Mouse (Mus musculus): ENCODE data around the gene Slc22a5. TPM values are rescaled to one million over a fixed set of nuclear protein-coding genes. Genes with fewer than 3 reads are reported as not detected.
A peak's percentile ranks its signal among the peaks of the same experiment; 100 is the strongest.
"Not testable (repeated sequence)": the region's sequence is repeated elsewhere in the genome, so short reads cannot be mapped to it uniquely, and the experiment has no call there.

The Slc22a5 gene
- polyA plus RNA-seq (2016; fragmentation: Nextera tagmentation; extraction: Ambion mirVana) = 7.1 and 7.2 TPM in 2 replicates

DNA sequence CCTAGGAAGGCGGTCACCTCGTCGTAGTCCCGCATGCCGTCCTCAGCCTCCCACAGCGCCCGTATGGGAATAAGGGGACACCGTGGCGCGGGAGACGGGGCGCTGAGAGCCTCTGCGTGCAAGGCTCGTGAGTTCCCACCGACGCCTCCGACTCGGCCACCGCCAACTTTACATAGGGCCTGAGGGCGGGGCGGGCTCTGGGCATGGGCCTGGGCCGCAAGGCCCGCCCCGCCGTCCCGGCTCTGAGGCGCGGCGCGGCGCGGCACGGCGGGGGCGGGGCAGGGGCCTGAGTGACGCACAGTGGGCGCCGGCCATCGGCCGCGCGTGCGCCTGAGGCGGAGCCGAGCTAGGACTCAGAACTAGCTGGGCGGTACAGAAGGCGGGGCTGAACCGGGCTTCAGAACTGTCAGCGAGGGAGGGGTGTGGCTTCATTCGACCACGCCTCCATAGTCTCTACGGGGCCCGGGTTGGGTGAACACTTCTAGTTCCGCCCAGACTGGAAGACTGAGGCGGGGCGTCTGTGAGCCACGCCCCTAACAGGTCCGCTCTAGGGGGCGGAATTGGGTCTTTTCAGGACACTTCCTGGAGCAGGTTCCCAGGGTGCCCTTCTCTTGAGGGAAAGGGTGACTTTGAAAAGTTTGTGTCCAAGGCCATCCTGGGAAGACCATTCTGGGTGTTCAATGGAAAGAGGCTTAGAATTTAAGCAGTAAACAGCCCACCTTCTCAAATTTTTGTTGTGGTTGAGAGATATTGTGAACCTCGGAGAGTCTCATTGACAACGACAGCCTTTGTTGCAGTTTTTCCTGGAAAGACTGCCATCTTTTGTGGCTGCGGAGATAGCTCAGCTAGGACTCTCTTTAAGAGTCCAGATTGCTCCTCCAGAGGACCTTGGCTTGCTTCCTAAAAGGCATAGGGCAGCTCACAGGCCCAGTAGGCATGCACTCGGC is at the start of gene Slc22a5:
TSS of gene Slc22a5 (minus strand) at position 156 of the 947 bp plus-strand sequence.
- no peaks in the 10 kb centered on the region for H3K36me3 ChIP-seq
- peak within 1 kb of the TSS; percentile 64 for H3K4me3 ChIP-seq
- no peaks in the 10 kb centered on the region for H3K9me3 ChIP-seq
- peak within 1 kb of the TSS; percentile 20; the same call in 1 of the 2 replicates for H3K27ac ChIP-seq (replicated peaks)
- peaks cover 11% of the 10 kb centered on the region for H3K4me1 ChIP-seq
- WGBS = 3% methylated on average over 60 of the region's 63 CpGs
- H3K9ac ChIP-seq (replicated peaks) = peak within 1 kb of the TSS; percentile 66
- H3K4me2 ChIP-seq (replicated peaks) = peak within 1 kb of the TSS; percentile 76
- no peaks in the 10 kb centered on the region for H3K27me3 ChIP-seq
- ATAC-seq (ENCODE audit: low FRiP score, low read depth) = peak; percentile 97

DNA sequence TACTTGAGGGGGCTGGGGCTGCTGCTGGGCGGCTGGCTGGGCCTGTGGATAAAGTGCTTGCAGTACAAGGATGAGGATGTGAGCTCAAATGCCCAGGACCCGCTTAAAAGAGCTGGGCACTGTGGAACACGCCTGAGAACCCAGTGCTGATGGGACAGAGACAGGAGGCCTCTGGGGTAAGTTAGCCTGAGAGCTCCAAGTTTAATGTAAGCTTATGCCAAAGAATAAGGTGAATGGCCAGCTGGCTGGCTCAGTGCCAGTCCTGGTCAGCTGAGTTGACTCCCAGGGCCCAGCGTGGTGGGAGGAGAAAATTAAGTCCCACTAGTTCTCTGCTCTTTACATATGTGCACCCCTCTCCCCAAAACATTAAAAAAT is 40.5 kb upstream of the Slc22a5 start:
- 78% methylated on average over 4 of the region's 4 CpGs for WGBS
- not testable (repeated sequence) for H3K27ac ChIP-seq (replicated peaks); H3K9me3 ChIP-seq; H3K4me2 ChIP-seq (replicated peaks); H3K9ac ChIP-seq (replicated peaks); ATAC-seq (ENCODE audit: low FRiP score, low read depth); H3K4me3 ChIP-seq; H3K27me3 ChIP-seq; H3K4me1 ChIP-seq; H3K36me3 ChIP-seq

DNA sequence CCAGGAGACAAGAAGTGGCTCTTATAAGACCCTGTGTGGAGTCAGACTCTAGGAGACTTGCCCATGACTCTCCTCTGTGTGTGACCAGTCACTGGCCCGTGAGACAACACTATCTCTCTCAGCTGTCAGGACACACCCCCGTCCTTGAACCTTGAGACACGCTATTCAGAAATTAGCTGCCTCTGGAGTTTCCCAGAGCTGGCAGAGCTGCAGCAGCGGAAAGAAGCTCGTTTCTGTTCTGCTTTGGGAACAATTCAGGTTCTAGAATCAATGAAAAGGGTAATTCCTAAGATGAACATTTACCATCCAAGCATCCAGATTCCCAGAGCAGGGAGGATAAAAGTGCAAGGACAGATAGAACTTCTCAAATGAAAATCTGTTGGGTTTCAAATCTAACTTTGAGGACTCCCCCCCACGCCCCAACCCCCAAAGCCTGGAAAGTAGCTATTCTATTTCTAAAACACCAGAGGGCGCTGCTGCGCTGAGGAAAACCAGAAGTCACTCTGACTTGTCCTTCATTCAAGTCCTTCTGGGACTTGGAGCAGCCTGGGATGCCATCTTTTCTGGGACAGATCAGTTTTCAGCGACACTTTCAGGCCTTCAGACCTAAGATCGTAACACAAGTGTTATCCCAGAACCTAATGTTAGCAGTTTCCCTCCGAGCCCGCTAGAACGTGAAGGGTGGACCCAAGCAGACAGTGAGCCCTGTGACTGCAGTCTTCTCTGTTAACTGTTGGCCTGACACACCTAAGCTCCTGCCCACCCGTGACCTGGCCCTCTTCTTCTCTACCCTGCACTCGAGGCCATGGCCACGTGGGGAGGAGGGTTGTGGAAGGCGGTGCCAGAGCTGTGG is 39.9 kb upstream of the Slc22a5 start:
- H3K4me2 ChIP-seq (replicated peaks) = no peak overlapping the region
- H3K4me3 ChIP-seq = no peak overlapping the region
- WGBS = 37% methylated on average over 17 of the region's 17 CpGs
- H3K9ac ChIP-seq (replicated peaks) = no peak overlapping the region
- H3K36me3 ChIP-seq = no peaks in the 10 kb centered on the region
- H3K27ac ChIP-seq (replicated peaks) = no peak overlapping the region
- ATAC-seq (ENCODE audit: low FRiP score, low read depth) = no peak
- no peaks in the 10 kb centered on the region for H3K4me1 ChIP-seq
- H3K9me3 ChIP-seq = no peaks in the 10 kb centered on the region
- H3K27me3 ChIP-seq = no peaks in the 10 kb centered on the region

DNA sequence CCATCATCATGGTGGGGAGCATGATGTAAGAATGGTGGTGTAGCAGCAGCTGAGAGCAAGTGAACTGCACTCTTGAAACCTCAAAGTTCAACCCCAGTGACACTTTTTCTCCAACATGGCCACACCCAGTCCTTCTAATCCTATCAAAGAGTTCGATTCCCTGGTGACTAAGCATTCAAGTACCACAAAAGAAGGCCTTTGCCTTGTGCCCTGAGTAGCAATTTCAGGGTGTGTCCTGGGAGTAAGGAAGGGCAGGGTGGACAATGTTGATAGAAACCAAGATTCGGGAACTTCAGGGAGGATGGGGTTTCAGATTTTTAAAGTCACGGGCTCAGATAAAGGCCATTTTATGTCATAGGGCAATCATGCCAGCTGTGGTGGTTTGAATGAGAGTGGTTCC is 38.3 kb upstream of the Slc22a5 start:
- no peaks in the 10 kb centered on the region for H3K27me3 ChIP-seq
- no peak overlapping the region for H3K9ac ChIP-seq (replicated peaks)
- no peaks in the 10 kb centered on the region for H3K9me3 ChIP-seq
- no peak overlapping the region for H3K27ac ChIP-seq (replicated peaks)
- no peaks in the 10 kb centered on the region for H3K36me3 ChIP-seq
- no peak overlapping the region for H3K4me2 ChIP-seq (replicated peaks)
- WGBS = 79% methylated on average over 3 of the region's 3 CpGs
- H3K4me3 ChIP-seq = no peak overlapping the region
- H3K4me1 ChIP-seq = no peaks in the 10 kb centered on the region
- ATAC-seq (ENCODE audit: low FRiP score, low read depth) = no peak

DNA sequence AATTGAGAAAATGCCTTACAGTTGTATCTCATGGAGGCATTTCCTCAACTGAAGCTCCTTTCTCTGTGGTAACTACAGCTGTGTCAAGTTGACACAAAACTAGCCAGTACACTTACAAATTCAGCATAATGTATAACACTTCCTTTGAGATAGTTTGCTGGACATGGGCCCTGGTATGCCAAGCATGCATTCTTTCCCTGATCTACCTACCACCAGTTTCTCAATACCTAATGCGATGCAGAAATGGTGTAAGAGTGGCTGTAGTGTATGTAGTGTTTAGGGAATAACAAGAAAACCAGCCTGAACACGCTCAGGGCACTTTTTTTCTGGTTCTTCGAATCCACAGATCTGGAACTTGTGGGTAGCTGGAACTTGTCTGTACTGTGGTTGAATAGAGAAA is 37.1 kb upstream of the Slc22a5 start:
- Histone ChIP-seq H3K9me3 (no peaks in the 10 kb centered on the region), H3K4me1 (no peaks in the 10 kb centered on the region), H3K36me3 (no peaks in the 10 kb centered on the region), H3K27ac (replicated peaks) (no peak overlapping the region), H3K4me3 (no peak overlapping the region), H3K27me3 (no peaks in the 10 kb centered on the region), H3K9ac (replicated peaks) (no peak overlapping the region), H3K4me2 (replicated peaks) (no peak overlapping the region)
- WGBS = 81% methylated on average over 3 of the region's 3 CpGs
- ATAC-seq (ENCODE audit: low FRiP score, low read depth) = no peak

DNA sequence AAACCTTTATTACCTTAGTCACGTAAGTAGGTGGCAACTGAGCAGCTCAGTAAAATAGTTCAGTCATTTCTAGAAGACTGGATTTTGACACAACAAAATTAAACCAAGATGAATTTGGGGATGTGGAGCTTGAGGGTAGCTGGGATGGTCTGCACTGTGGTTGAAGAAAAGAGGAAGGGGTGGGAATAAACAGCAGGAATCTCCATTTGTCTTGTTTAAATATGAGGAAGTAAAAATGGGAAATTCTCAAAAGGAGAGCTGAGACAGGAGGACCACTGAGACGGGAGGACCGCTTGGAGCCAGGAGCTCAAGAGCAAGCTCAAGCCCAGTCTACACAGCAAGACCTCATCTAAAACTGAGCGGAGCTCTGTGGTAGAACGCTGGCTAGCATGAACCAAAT is 34.8 kb upstream of the Slc22a5 start:
- ATAC-seq (ENCODE audit: low FRiP score, low read depth) = no peak
- WGBS = 91% methylated on average over 5 of the region's 5 CpGs
- Histone ChIP-seq H3K9ac (replicated peaks) (no peak overlapping the region), H3K9me3 (no peaks in the 10 kb centered on the region), H3K4me3 (no peak overlapping the region), H3K27me3 (no peaks in the 10 kb centered on the region), H3K27ac (replicated peaks) (no peak overlapping the region), H3K4me1 (no peaks in the 10 kb centered on the region), H3K36me3 (no peaks in the 10 kb centered on the region), H3K4me2 (replicated peaks) (no peak overlapping the region)

DNA sequence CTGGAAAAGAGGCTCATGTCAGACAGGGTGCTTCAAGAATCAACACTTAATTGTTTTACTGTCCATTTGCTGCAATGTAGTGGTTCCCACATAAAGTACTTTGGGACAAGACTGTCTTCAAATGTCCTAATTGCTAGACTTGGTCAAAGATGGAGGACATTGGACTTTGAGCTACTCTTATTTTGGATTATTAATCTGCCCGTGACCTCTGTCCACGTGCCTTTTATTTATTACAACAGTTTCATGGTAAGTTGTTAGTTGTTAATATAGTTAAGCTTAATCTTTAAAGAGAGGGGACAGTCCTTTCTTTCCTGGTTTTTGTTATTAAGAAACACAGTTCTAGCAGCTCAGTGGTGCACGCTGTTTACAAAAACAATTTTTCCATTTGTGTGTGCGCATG is 27.4 kb upstream of the Slc22a5 start:
- no peak overlapping the region for H3K9ac ChIP-seq (replicated peaks)
- no peaks in the 10 kb centered on the region for H3K36me3 ChIP-seq
- 90% methylated on average over 4 of the region's 4 CpGs for WGBS
- no peak overlapping the region for H3K4me3 ChIP-seq
- no peaks in the 10 kb centered on the region for H3K9me3 ChIP-seq
- H3K27ac ChIP-seq (replicated peaks) = no peak overlapping the region
- no peak for ATAC-seq (ENCODE audit: low FRiP score, low read depth)
- H3K4me1 ChIP-seq = no peaks in the 10 kb centered on the region
- H3K4me2 ChIP-seq (replicated peaks) = no peak overlapping the region
- no peaks in the 10 kb centered on the region for H3K27me3 ChIP-seq

DNA sequence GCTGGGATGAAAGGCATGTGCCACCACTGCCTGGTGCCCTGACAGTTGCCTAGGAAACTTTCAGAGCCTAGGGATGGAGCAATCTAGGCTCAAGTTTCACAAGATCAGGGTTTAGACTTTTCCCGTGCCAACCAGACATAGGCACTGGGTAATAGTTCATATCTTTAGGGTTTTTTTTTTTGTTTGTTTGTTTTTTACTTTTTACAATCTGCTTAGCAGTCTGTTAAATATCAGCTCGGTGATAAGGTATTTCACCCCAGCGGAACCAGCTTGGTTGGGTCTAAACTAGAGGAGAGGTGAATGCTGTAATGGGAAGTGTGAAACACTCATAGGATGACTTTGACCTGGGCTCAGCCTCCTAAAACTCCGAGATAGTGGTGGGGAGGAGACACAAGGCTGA is 19.6 kb upstream of the Slc22a5 start:
- Histone ChIP-seq H3K4me3 (no peak overlapping the region), H3K9ac (replicated peaks) (no peak overlapping the region), H3K36me3 (no peaks in the 10 kb centered on the region), H3K4me1 (no peaks in the 10 kb centered on the region), H3K4me2 (replicated peaks) (no peak overlapping the region), H3K9me3 (no peaks in the 10 kb centered on the region), H3K27me3 (no peaks in the 10 kb centered on the region), H3K27ac (replicated peaks) (no peak overlapping the region)
- WGBS = 81% methylated on average over 4 of the region's 4 CpGs
- ATAC-seq (ENCODE audit: low FRiP score, low read depth) = no peak

DNA sequence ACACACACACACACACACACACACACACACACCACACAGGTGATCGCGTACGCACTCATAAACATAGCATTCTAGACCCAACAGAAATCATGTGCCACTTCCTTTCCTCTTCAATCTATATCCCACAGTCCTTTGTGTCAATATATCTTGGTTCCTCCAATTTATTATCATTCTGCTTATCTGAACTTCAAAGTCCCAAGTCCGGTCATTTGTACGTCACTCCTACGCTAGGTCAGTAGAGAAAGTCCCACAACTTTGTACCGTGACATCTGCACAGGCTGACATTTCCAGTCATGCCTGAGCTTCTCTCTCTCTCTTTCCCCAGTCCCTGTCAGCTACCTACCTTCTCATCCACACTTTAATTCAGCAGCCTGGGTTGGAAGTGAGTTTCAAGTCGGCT is 17.2 kb upstream of the Slc22a5 start:
- WGBS = 93% methylated on average over 8 of the region's 8 CpGs
- Histone ChIP-seq H3K4me2 (replicated peaks) (no peak overlapping the region), H3K27ac (replicated peaks) (no peak overlapping the region), H3K4me1 (no peaks in the 10 kb centered on the region), H3K36me3 (no peaks in the 10 kb centered on the region), H3K4me3 (no peak overlapping the region), H3K27me3 (no peaks in the 10 kb centered on the region), H3K9me3 (no peaks in the 10 kb centered on the region), H3K9ac (replicated peaks) (no peak overlapping the region)
- ATAC-seq (ENCODE audit: low FRiP score, low read depth) = no peak

DNA sequence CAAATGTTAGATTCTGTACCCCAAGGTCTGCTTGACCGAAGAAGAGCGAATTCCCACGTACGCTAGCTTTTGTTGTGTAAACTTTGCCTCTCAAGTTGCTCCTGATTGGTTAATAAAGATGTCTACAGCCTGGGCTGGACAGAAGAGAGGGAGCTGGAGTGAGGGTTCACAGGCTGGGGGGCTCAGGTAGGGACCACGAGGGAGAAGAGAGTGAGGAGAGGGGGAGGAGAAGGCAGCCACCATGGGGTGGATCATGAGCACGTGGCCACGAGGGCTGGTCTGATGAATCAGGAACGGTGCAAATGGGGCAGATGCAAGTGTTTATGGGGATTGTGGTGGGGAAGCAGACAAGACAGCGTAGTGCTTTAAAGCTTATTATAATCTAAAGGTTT is 13.1 kb upstream of the Slc22a5 start:
- Histone ChIP-seq H3K4me1 (no peaks in the 10 kb centered on the region), H3K27ac (replicated peaks) (no peak overlapping the region), H3K4me2 (replicated peaks) (no peak overlapping the region), H3K4me3 (no peak overlapping the region), H3K9ac (replicated peaks) (no peak overlapping the region; the same call in 1 of the 2 replicates), H3K36me3 (no peaks in the 10 kb centered on the region), H3K9me3 (no peaks in the 10 kb centered on the region), H3K27me3 (no peaks in the 10 kb centered on the region)
- WGBS = 83% methylated on average over 9 of the region's 9 CpGs
- ATAC-seq (ENCODE audit: low FRiP score, low read depth) = no peak

DNA sequence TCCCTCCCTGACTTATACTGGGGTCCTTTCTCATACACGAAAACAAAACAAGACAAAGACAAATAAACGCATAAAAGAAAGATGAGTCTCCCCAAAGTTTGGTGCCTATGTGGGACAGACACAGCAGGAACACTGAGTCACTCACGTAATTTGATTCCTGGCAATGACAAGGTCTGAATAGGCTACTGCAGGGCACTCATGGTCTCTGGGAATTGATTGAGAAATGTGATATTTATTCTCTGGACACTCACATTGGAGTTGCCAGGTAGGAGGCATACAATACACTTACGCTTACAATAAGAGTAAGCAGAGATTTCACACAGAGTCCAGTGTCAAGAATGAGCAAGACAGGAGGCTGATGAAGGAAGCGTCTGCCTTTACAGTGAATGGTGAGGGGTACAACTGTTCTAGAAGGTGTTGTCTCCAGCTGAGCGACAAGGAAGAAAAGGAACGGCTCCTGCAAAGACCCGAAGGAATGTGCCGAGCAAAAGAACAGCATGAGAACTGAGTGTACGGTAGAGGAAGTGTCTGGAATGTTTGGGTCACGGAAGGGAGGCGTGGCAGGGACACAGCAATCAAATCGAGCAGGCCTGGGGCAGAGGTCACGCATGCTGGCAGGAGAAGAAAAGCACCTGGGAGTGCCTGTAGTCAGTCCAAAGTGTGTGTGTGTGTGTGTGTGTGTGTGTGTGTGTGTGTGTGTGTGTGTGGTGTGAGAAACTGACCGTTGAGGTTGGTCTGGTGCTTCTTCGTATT is 12.5 kb upstream of the Slc22a5 start:
- Histone ChIP-seq H3K4me2 (replicated peaks) (no peak overlapping the region), H3K4me3 (no peak overlapping the region), H3K27me3 (no peaks in the 10 kb centered on the region), H3K9me3 (no peaks in the 10 kb centered on the region), H3K36me3 (no peaks in the 10 kb centered on the region), H3K27ac (replicated peaks) (no peak overlapping the region), H3K9ac (replicated peaks) (no peak overlapping the region; the same call in 1 of the 2 replicates), H3K4me1 (no peaks in the 10 kb centered on the region)
- 61% methylated on average over 16 of the region's 16 CpGs for WGBS
- no peak for ATAC-seq (ENCODE audit: low FRiP score, low read depth)
